Mouse (Mus musculus): ENCODE measurements at regions not wholly inside any gene's neighbourhood (a gene's known extent, or its start where the extent isn't known, plus 50 kb on each side); places are given as distances from the start of the nearest gene placed in this dataset.

GRCm38 (mm10) chr15:62578788-62579187 is 1266.2 kb downstream of the Gsdmc2 start:
- DNase-seq = no peak

- peak; percentile 76 for DNase-seq
Observed at GRCm38 (mm10) chr15:62575791-62576190, 1269.2 kb downstream of the Gsdmc2 start.

- peak; percentile 27 for DNase-seq
Observed at GRCm38 (mm10) chr15:62571803-62572202, 1273.2 kb downstream of the Gsdmc2 start.

- peak; percentile 80 for DNase-seq
Observed at GRCm38 (mm10) chr15:62568788-62569713, 1275.9 kb downstream of the Gsdmc2 start.

GRCm38 (mm10) chr15:62567431-62567830 is 1277.5 kb downstream of the Gsdmc2 start:
- DNase-seq = no peak

GRCm38 (mm10) chr15:62566106-62566511 is 1278.9 kb downstream of the Gsdmc2 start:
- peak; percentile 42 for DNase-seq

GRCm38 (mm10) chr15:62533233-62533632 is 1311.7 kb downstream of the Gsdmc2 start:
- peak; percentile 50 for DNase-seq

- no peak for DNase-seq
Observed at GRCm38 (mm10) chr15:62528975-62529374, 1316.0 kb downstream of the Gsdmc2 start.

- no peak for DNase-seq
Observed at GRCm38 (mm10) chr15:62524628-62525027, 1320.3 kb downstream of the Gsdmc2 start.

GRCm38 (mm10) chr15:62524135-62524534 is 1320.8 kb downstream of the Gsdmc2 start:
- no peak for DNase-seq

GRCm38 (mm10) chr15:62513462-62513861 is 1331.5 kb downstream of the Gsdmc2 start:
- no peak for DNase-seq

- no peak for DNase-seq
Observed at GRCm38 (mm10) chr15:62511461-62511860, 1333.5 kb downstream of the Gsdmc2 start.

GRCm38 (mm10) chr15:62503866-62504265 is 1341.1 kb downstream of the Gsdmc2 start:
- no peak for DNase-seq

- DNase-seq = peak; percentile 65
Observed at GRCm38 (mm10) chr15:62500966-62501365, 1344.0 kb downstream of the Gsdmc2 start.

GRCm38 (mm10) chr15:62500522-62500921 is 1344.5 kb downstream of the Gsdmc2 start:
- DNase-seq = no peak

GRCm38 (mm10) chr15:62496193-62496592 is 1348.8 kb downstream of the Gsdmc2 start:
- peak; percentile 24 for DNase-seq

- no peak for DNase-seq
Observed at GRCm38 (mm10) chr15:62492350-62492749, 1352.6 kb downstream of the Gsdmc2 start.

- DNase-seq = peak; percentile 19
Observed at GRCm38 (mm10) chr15:62490548-62490947, 1354.4 kb downstream of the Gsdmc2 start.

GRCm38 (mm10) chr15:62486540-62486939 is 1358.4 kb downstream of the Gsdmc2 start:
- no peak for DNase-seq

- peak; percentile 31 for DNase-seq
Observed at GRCm38 (mm10) chr15:62484350-62484749, 1360.6 kb downstream of the Gsdmc2 start.

- no peak for DNase-seq
Observed at GRCm38 (mm10) chr15:62483534-62483933, 1361.4 kb downstream of the Gsdmc2 start.

- no peak for DNase-seq
Observed at GRCm38 (mm10) chr15:62482357-62482756, 1362.6 kb downstream of the Gsdmc2 start.

GRCm38 (mm10) chr15:62477779-62478178 is 1367.2 kb downstream of the Gsdmc2 start:
- no peak for DNase-seq

GRCm38 (mm10) chr15:62476452-62476851 is 1368.5 kb downstream of the Gsdmc2 start:
- DNase-seq = no peak

Measured in adrenal gland, adult 2 months (tissue).